19 mouse cellular contexts compared by ENCODE assay signal in genomic region chr1:95655564-95655963, GRCm38 (mm10). TPM values are rescaled to one million over a fixed set of nuclear protein-coding genes. Genes with fewer than 3 reads are reported as not detected.
DNase-seq lines count a peak whose midpoint lies in the region; ATAC-seq and TF ChIP-seq lines count a peak whose summit lies in the region.
"Had no signal": no experiment of that assay in that cellular context is flagged by ENCODE, and none has a peak within 500 bp of the region (broad histone marks: within the 10 kb centered on the region; RNA-seq: fewer than 3 reads in every experiment).

No protein-coding gene starts in this region.

- H3K27ac ChIP-seq in spleen, adult 2 months (ENCODE audit: insufficient read depth, low read length) = peak overlapping the region; percentile 47; the same call in 1 of the 2 replicates
- H3K27ac ChIP-seq: embryonic facial prominence, embryonic 12.5 days; forebrain, embryonic 15.5 days; hindbrain, embryonic 14.5 days; limb, embryonic 15.5 days had no signal

- no peak for DNase-seq in spleen, adult 2 months (ENCODE audit: low read depth in 1 of 2, low spot score in 2 of 2)
- DNase-seq in spleen, adult 18-20 months = no peak
- peak; percentile 84 for DNase-seq in T-cell, adult 2 months (ENCODE audit: low spot score)
- DNase-seq in thymus, postnatal 25 days = peak; percentile 28
- DNase-seq in heart, adult 9 months (ENCODE audit: low spot score in 2 of 2) = no peak
- DNase-seq in layer of hippocampus, postnatal 10 days (ENCODE audit: low spot score in 2 of 2) = no peak
- no peak for DNase-seq in kidney, adult 11 months
- DNase-seq: adrenal gland, adult 8-10 months; cerebellum, adult 18-20 months; gastrocnemius, postnatal 36 days; kidney, adult 2 months; kidney, postnatal 14 days; lung, adult 18-20 months had no signal

- peaks cover 14% of the 10 kb centered on the region for H3K36me3 ChIP-seq in spleen, adult 2 months (ENCODE audit: control insufficient read depth, insufficient read depth, low read length)
- H3K36me3 ChIP-seq: embryonic facial prominence, embryonic 12.5 days; heart, embryonic 12.5 days; limb, embryonic 15.5 days had no signal

- no peak for TF ChIP-seq CTCF in spleen, adult 2 months (IDR thresholded peaks at IDR 0.05; ENCODE audit: extremely low read depth, insufficient read depth, insufficient read length, insufficient replicate concordance)

- peaks cover 1% of the 10 kb centered on the region; the same call in 1 of the 2 replicates for H3K4me1 ChIP-seq in spleen, adult 2 months (ENCODE audit: control insufficient read depth, insufficient read depth, insufficient read length)
- H3K4me1 ChIP-seq: embryonic facial prominence, embryonic 12.5 days; forebrain, embryonic 15.5 days; heart, embryonic 12.5 days; limb, embryonic 15.5 days had no signal

- H3K4me3 ChIP-seq in spleen, adult 2 months (ENCODE audit: extremely low read depth, insufficient read depth, insufficient read length) = peak overlapping the region; percentile 18; the same call in 1 of the 2 replicates
- H3K4me3 ChIP-seq: embryonic facial prominence, embryonic 12.5 days; forebrain, embryonic 15.5 days; heart, embryonic 12.5 days; limb, embryonic 15.5 days had no signal

- 26% methylated on average over 9 of the region's 9 CpGs for WGBS in spleen, adult 2 months

- no peak for TF ChIP-seq POLR2A in spleen, adult 2 months (IDR thresholded peaks at IDR 0.05; ENCODE audit: low read depth, low read length)

- no peaks in the 10 kb centered on the region for H3K27me3 ChIP-seq in spleen, adult 2 months (ENCODE audit: control insufficient read depth, insufficient read depth, low read length)
- H3K27me3 ChIP-seq: embryonic facial prominence, embryonic 12.5 days; forebrain, embryonic 15.5 days; heart, embryonic 12.5 days; limb, embryonic 15.5 days had no signal

- ATAC-seq in megakaryocyte-erythroid progenitor cell, adult 5-6 weeks (replicated peaks; ENCODE audit: low FRiP score, low TSS enrichment, poor library complexity, severe bottlenecking) = peak; percentile 91
- ATAC-seq: forebrain, embryonic 15.5 days had no signal

RNA-seq across cellular contexts. Expression of gene St8sia4, which starts 11.8 kb away (rescaled TPM):
- 3.1 and 4.5 TPM in 2 replicates for polyA plus RNA-seq in spleen, adult 2 months (2012; rRNA removed)
- total RNA-seq in megakaryocyte-erythroid progenitor cell, adult 5-6 weeks (2014; fragmentation: Nextera tagmentation) = 5.3 and 5.5 TPM in 2 replicates
- total RNA-seq in megakaryocyte-erythroid progenitor cell, adult 5-6 weeks (2017) = 10.1 and 12.1 TPM in 2 replicates
- total RNA-seq in layer of hippocampus, postnatal 10 days (2021) = 10 to 100 TPM; 17.2 TPM

Comparison
In these comparisons a context has a peak if more than half of its experiments do, and no peak if none do; other contexts are left out.
1. DNase-seq: peak in T-cell, adult 2 months (single experiment) and thymus, postnatal 25 days (single experiment); none in spleen, adult 2 months (0 of 2), spleen, adult 18-20 months (0 of 2), heart, adult 9 months (0 of 2), layer of hippocampus, postnatal 10 days (0 of 2) and kidney, adult 11 months (single experiment).